Mouse (Mus musculus) testis, postnatal 14 days (tissue): ENCODE measurements at regions not wholly inside any gene's neighbourhood (a gene's known extent, or its start where the extent isn't known, plus 50 kb on each side); places are given as distances from the start of the nearest gene placed in this dataset.

Experiments used
- DNase-seq: peaks from one replicate; pipeline ENCODE4 v3.0.0; 2021; ENCODE audit warnings: low spot score

DNA sequence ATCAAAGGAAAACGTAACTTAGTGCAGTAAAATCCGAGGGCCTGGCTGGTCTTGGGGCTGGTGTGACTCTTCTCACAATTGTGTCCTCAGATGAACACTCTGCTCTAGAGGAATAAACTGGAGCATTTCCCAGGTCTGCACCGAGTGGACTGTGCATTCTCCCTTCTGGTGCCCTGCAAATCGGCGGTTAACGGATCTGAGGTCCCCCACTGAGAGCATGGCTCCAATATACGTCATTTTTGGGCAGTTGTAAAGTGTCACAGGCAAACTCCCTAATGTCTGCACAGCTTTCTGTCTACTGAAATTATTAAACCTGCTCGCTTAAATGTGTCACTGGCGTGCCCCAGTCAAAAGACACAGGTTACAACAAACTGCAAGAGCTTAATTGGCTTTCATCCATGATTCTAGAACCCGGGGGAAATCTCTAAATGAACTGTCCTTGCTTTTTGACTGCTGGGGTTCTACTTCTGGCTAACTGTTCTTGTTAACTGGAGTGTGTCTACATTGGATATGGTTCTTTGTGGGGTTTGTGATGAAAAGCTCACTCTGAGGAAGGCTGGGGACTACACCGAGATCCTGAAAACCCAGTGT is 93.7 kb upstream of the Gm47985 start:
- peak; percentile 24 for DNase-seq

DNA sequence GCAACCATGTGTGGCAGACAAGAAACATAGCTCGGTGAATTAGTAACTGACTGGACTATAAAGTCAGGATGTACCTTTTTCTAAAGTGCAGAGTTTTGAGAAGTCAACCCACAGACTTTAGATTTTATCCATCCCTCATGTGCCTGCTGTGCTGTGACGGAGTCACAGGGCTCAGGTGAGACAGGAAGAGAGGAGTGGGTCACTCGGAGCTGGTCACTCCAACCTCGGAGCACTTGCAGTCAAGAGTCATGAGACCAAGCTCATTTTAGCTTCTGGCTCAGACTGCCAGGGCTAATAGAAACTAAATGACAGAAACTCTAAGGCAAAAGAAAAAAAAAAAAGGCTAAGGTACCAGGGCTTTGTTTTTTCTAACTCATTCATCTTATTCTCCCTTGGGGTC is 90.3 kb upstream of the Gm47985 start:
- no peak for DNase-seq

DNA sequence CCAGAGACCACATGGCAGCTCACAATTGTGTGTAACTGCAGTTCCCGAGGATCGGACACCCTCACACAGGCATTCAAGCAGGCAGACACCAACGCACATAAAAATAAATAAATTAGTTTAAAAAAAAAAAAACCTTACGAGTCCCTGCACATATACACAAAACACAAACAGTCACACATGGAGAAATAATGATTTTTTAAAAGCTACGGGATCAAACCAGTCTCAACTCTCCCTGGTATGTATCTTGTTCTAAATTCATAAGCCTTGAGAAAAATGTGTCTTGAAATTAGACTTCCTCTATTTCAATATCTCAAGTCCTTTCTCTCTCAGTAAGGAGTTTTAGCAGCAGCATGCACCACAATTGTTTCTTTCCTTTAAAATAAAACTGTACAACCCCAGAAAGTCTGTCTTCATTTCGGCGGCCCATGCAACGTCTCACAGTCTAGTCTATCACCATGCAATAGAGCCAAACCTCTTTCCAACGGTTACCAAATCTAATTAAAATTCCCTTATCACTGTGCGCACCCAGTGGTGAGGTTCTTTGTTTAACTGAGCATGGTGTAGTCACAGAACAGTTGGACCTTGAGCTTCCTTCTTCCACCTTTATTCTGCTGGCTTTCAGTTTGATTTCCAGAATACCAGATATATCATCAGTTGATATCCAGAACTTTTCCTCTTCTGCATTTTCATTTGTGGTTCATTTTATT is 86.8 kb upstream of the Gm47985 start:
- DNase-seq, result no peak

DNA sequence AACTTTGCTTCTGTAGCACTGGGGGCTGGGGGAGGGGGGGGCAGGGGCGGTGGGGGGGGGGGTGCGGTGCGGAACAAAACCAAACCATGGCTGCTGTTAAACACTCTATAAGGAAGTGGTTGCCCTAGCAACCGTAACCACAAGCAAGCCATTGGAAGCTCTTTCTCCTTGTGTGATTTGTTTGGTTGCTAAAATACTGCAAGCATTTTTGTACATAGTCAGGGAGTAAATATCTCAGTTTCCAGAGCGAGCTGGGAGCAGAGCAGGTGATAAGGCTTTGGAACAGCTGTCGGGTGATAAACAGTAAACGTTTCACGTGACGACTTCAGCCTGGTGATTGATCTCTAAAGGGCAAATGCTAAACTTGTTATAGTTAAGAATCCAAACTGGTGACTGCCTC is 86.3 kb upstream of the Gm47985 start:
- DNase-seq, result no peak

DNA sequence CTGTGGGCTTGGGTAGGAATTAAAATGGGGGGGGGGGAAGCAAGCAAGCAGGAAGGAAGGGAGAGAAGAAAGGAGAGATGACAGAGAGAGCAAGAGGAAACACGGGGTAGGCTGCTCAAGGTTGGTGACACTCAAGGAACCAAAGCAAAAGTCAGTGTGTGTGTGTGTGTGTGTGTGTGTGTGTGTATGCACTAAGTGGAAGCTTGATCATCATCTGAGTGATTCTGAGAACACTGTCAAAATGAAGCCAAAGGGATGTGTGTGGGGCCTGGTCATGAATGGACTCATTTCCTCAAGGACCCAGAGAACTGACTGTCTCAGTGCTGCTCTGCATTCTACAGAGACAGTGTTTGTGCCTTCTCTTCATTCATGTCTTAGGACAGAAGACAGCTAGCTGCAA is 84.8 kb upstream of the Gm47985 start:
- DNase-seq, result no peak

DNA sequence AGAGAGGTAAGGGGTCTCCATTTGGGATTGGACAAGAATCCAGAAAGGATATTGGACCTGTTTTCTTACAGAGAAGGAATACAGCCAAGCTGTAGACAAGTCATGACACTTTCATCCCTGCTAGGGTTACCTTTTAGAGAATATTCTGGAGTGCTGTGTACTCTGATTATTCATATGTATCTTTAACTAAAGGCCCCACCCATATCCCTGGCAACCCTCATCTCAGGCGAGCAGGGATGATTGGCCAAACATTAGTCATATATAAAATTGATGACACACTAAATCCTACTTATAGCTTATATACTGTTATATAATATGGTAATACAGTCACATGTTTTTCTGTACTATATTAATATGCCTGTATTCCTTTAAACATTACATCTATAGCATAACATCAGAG is 83.6 kb upstream of the Gm47985 start:
- no peak for DNase-seq

DNA sequence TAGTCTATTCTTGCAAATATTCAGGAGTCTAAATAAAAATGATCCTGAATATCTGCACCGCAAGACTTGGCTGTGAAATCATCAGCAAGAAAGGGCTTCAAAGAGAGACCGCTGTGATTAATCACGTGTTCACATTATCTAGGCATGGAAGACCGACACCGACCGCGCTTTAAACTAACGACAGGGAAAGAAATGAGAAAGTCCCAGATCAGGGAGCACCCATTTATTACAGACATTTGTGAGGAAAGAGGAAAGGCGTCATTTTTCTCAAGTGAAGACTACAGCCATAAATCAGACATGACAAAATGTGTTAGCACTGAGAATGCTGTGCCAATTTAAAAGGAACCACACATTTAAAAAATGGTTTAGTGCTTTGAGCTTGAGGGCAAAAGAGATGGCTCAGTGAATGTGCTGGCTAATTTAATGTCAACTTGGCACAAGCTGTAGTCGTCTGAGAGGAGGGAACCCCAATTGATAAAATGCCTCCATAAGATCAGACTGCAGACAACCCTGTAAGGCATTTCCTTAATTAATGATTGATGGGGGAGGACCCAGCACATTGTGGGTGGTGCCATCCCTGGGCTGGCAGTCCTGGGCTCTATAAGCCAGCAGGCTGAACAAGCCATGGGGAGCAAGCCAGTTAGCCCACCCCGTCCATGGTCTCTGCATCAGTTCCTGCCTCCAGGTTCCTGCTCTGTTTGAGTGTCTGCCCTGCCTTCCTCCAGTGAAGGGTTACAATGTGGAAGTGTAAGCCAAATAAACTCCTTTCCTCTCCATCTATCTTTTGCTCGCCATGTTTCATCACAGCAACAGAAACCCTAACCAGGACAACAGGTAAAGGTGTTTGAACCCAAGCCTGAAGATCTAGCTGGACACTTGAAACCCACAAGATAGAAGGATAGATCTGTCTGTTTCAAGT is 81.5 kb upstream of the Gm47985 start:
- DNase-seq, result no peak

DNA sequence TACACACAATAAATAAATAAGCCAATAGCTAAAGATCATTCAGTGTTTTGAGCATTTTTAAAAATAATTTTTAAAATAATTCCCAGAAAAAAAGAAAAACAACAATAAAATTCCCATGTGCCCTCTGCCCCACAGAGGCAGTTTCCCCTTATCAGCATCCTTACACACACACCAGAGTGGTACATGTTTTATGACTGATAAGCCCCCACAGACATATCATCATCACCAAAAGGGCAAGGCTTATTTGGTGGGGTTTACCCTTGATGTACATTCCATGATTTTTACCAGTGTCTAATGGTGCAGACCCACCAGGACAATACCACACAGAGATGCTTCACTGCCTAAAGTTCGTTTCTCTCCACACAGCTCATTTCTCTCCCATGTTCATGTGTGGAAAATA is 80.8 kb upstream of the Gm47985 start:
- no peak for DNase-seq

DNA sequence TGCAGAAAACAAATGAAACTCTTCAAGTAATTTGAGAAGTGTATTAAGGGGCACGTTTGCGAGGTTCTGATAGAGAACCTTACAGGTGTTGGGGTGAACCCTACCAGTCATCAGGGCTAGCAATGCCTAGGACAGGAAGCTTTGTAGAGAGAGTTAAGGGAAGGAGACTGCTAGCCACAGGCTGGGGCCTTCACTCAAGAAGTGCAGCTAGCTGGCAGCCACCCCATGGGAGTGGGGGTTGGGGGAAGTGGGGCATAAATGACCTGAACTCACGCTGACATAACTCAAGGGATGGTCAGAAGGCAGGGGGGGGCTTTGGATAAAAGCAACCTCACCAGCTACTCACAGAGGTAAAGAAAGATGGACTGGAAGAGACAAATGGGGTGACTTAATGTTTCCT is 80.3 kb upstream of the Gm47985 start:
- DNase-seq, result no peak

DNA sequence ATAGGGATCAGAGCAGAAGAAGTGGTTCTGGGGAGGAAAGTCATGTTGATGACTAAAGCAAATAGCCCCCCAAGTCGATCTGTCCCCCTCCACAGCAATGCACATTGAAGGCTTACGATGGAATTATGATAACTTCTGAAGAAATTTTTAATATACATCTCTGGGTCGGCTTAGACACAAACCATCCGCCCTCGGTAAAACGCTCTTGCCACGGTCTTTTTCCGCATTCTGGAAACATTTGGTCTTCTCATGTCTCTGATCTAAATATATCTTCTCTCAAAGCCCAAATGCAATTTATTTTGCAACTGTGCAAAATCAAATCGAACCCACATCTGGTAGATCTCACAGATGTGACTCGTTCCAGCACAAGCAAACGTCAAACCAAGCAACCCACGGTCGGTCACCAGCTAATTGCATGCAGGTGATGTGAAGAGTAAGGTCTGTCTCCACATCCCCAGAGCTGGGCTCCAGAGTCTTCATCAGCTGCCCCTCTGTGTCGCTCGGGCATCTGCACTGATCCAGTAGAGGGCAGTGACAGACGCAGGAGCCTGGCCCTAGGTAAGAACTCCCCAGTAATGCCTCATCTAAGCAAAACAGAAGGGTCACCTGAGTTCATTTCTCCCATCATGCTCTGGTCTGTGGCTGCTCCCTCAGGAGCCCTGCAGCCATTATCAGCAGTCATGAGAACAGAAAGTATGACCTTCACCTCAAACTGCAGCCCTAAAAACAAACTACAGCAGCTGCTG is 79.5 kb upstream of the Gm47985 start:
- DNase-seq, result no peak

DNA sequence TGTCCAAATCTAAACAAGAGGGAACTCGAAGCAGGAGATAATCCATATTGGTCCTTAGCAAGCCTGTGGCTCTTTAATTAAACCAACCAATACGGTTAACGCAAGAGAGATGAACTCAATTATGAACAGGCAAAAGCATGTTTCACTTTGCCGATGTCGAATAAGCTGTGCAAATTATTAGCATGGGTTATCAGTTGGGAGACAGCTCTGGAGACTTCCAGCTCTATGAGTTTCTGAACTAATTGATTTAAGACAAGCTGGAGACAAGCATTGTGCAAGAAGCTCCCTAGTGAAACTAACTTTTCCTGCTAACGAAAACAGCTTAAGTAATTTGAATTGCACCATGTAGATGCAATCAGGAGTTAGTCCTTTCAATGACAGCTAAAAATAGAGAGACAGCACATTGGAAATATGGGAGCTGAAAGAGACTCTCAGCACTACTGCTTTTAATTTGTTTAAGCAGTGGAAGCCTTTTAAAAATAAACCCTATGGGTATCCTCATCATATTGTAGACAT is 78.8 kb upstream of the Gm47985 start:
- DNase-seq, result no peak

DNA sequence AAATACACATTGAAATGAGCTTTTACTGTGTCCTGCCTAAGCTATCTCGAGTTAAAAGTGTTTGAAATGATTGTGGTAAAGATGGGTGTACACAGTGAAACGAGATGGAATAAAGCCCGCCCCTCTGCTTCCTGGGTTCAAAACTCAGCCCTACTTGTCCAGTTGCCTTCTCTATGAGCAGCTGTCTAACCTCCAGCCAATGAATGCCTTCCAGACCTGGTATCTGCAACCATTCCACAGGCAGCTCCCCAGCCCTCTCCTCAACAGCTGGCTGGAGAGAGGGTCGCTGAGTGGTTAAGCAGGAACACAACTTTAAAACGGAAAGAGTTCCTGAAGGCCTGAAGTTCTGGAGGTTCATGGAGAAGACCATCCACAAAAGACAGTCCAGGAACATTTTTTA is 78.0 kb upstream of the Gm47985 start:
- no peak for DNase-seq

DNA sequence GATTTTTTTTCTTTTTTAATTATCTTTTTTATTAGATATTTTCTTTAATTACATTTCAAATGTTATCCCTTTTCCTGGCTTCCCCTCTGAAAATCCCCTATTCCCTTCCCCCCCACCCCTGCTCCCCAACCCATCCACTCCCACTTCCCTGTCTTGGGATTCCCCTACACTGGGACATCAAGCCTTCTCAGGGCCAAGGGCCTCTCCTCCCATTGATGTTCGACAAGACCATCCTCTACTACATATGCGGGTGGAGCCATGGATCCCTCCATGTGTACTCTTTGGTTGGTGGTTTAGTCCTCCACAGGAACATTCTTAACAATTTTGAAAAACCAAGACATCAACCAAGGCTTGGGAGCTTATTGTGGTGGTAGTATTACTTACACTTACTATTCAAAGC is 77.5 kb upstream of the Gm47985 start:
- no peak for DNase-seq

DNA sequence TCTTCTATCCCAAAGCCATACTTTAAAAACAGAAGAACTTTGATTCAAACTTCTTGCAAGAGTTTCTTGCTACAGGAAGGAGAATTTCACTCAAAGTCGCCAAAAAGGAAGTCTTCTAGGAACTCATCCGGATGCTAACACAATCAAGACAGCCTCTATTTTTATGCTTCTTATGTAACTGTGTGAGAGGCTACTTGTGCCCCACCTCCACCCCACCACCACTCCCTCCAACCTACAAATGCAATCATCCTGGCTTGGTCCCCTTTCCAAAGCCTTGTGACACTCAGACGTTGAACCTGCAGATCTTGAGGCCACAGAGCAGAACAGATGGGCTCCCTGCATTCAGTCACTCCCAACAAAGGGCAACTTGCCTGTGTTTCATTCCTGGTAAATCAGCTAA is 77.1 kb upstream of the Gm47985 start:
- DNase-seq, result no peak

DNA sequence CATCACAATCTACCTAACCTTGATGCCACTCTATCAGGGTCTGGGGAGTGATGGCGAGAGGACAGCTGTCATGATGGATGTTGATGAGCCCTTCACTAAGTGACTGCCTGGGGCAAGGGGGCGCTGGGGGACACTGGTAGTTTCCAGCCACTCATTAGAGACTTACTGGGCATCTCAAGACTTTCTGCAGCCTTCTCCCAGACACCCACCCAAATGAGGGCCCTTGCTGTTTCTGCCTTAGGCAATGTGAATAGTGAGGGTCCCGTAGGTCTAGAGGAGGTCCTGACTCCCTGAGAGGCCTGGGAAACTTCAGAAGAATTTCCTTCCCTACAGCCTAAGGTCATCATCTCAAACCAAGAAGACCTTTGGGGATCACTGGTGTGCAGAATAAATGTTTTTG is 74.9 kb upstream of the Gm47985 start:
- no peak for DNase-seq

DNA sequence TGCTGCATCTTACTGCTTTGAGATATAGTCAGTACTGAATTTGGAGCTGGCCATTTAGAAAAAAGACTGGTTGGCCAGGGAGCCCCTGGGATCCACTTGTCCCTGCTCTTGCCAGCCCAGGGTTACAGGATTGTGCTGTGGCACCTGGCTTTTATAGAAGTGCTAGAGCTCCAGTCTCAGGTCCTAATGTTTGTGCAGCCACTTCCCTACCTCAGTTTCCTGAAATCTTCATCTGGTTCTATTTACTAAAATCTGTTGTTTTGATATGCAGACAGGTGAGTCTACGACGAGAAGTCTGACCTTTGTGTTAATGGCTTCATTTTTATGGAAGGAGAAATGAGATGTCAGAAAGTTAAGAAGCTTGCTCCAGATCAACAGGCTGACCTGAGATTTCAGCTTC is 73.0 kb upstream of the Gm47985 start:
- DNase-seq, result no peak

DNA sequence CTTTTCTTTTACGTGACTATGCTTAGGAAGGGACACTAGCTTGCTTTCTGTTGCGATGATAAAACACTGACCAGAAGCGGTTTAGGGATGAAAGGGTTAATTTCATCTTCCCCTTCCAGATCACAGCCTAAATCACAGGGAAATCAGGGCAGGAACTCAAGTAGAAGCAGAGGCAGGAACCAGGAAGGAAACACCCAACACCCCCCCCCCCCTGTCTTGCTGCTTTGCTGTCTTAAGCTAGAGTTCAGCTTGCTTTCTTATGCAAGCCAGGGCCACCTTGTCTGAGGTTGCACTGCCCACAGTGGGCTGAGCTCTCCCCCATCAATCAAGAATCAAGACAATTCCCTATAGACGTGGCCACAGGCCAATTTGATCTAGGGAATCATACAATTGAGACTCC is 71.9 kb upstream of the Gm47985 start:
- DNase-seq, result no peak

DNA sequence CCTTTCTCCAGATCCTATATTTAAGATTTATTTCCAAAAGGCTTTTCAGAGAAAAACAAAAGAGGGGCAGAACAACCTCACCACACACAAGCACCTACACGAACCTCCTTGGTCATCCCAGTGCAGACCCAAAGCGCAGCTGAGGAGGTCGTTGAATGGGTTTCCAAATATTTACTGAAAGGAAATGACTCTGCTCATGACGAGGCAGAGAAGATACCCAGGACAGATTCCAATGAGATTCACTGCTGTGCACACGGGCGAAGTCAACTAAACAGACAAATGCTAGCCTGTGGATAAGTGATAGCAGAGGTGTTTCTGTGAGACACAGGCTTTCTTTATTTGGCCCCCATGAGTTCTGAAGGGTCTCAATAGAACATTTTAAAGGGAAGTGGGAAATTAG is 70.7 kb upstream of the Gm47985 start:
- DNase-seq, result no peak

DNA sequence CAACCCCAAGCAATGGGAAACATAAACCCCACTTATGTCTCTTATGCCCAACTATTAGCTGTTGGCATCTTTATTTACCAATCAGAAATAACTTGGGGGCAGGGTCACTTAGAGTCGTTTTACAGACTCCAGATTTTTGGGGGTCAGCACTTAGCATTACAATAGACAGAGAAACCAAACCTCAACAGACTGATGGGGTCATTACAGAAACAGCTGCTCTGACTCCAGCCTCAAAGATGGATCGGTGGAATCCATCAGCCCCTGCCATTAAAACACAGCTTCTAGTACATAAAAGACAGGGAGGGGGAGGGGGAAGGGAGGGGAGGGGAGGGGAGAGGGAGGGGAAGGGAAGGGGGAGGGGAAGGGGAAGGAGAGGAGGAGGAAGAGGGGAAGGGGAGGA is 69.9 kb upstream of the Gm47985 start:
- no peak for DNase-seq

DNA sequence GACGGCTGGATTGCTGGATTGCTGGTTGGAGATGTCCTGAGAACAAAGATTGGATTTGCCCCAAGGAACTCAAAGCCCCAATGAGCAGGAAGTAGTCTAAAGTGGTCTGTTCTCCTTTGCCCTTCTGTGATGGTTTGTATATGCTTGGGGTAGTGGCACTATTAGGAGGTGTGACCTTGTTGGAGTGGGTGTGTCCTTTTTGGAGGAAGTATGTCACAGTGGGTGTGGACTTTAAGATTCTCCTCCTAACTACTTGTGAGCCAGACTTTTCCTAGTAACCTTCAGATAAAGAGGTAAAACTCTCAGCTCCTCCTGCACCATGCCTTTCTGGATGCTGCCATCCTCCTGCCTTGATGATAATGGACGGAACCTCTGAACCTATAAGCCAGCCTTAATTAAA is 69.1 kb upstream of the Gm47985 start:
- DNase-seq, result no peak

DNA sequence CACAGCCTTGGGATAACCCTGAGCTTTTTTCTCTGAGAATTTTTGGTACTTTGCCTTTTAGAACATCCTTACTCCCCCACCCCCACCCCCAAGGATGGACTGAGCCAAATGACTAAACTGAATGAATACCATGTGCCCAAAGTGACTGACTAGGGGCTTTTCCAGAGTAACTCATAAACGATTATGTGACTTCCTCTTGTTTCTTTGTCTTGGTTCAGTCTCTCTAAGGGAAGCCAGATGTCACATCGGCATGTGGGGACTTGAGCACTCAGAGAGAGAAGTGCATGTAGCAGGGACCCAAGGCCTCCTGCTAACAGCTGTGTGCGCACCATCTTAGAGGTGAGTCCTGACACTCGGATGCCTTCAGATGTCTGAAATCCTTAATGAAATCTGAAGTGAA is 63.8 kb upstream of the Gm47985 start:
- DNase-seq, result no peak

DNA sequence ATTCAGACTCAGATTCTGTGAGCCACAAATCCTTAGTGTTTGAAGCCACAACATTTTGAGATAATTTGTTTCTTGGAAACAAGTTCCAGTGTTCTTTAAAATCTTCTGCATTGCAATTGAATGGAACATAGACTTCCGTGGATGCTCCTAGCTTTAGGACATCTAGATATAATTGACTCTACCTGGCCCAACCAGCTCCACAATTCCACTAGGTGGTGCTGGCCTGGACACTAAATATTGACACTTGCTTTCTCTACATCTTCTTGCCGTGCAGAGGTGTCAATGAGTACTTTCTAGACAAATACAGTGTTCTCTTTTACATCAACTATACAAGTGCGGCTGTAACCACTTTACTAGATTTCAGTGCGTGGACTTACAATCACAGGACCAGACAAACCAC is 63.4 kb upstream of the Gm47985 start:
- DNase-seq, result no peak
